Mouse (Mus musculus) embryonic facial prominence, embryonic 14.5 days (tissue): ENCODE measurements at regions not wholly inside any gene's neighbourhood (a gene's known extent, or its start where the extent isn't known, plus 50 kb on each side); places are given as distances from the start of the nearest gene placed in this dataset.
A peak's percentile ranks its signal among the peaks of the same experiment; 100 is the strongest.
"Not testable (repeated sequence)": the region's sequence is repeated elsewhere in the genome, so short reads cannot be mapped to it uniquely, and the experiment has no call there.

Experiments
- ATAC-seq: fragments of 200-750 bp; cut with Nextera tagmentation; 2 replicates; pipeline ENCODE4 v1.8.0; 2017; ENCODE audit warnings: low read depth, moderate number of reproducible peaks, moderate TSS enrichment
- DNase-seq: peaks from one replicate; pipeline ENCODE4 v3.0.0-alpha.2; 2015; ENCODE audit warnings: low spot score
- H3K27ac ChIP-seq: fragments of 300-500 bp; sonication (generic); replicated peaks from 2 replicates; pipeline ENCODE4 v1.5.1; 2014; ENCODE audit warnings: low read depth, mild to moderate bottlenecking, low read length, moderate library complexity
- H3K27me3 ChIP-seq: fragments of 300-500 bp; sonication (generic); replicated peaks from 2 replicates; pipeline ENCODE4 v1.6.1; 2014; ENCODE audit warnings: low read length; ENCODE audit not compliant: control insufficient read depth, insufficient read depth
- H3K36me3 ChIP-seq: fragments of 300-500 bp; sonication (generic); 2 replicates; pipeline ENCODE4 v1.6.1; 2014; ENCODE audit warnings: low read length, mixed read lengths; ENCODE audit not compliant: control insufficient read depth, insufficient read depth
- H3K4me1 ChIP-seq: fragments of 300-500 bp; sonication (generic); 2 replicates; pipeline ENCODE4 v1.6.1; 2014; ENCODE audit warnings: antibody characterized with exemption, low read length; ENCODE audit not compliant: control insufficient read depth, insufficient read depth
- H3K4me2 ChIP-seq: fragments of 300-500 bp; sonication (generic); 2 replicates; pipeline ENCODE4 v1.6.1; 2014; ENCODE audit warnings: low read depth, mild to moderate bottlenecking, low read length, moderate library complexity, mixed read lengths
- H3K4me3 ChIP-seq: fragments of 300-500 bp; sonication (generic); 2 replicates; pipeline ENCODE4 v1.5.1; 2014; ENCODE audit warnings: low read depth, mild to moderate bottlenecking, low read length
- H3K9ac ChIP-seq: fragments of 300-500 bp; sonication (generic); 2 replicates; pipeline ENCODE4 v1.6.1; 2014; ENCODE audit warnings: low read depth, mild to moderate bottlenecking, low read length, moderate library complexity, mixed read lengths
- H3K9me3 ChIP-seq: fragments of 300-500 bp; sonication (generic); 2 replicates; pipeline ENCODE4 v1.6.1; 2016; ENCODE audit warnings: low read length; ENCODE audit not compliant: control insufficient read depth
- WGBS: fragments of 180-500 bp; shearing (Covaris S2); extraction: QIAGEN DNeasy Blood & Tissue Kit; methylation state at CpG from one replicate; pipeline ENCODE4 v1.1.7; 2014; 5-methylcytosine and 5-hydroxymethylcytosine counted together

GRCm38 (mm10) chr12:45162011-45162410 is 87.5 kb upstream of the Stxbp6 start:
- 73% methylated on average over 4 of the region's 4 CpGs for WGBS
- Histone ChIP-seq H3K9ac (no peak overlapping the region), H3K4me2 (no peak overlapping the region), H3K4me1 (no peaks in the 10 kb centered on the region), H3K36me3 (no peaks in the 10 kb centered on the region), H3K27me3 (no peaks in the 10 kb centered on the region), H3K27ac (no peak overlapping the region), H3K4me3 (no peak overlapping the region), H3K9me3 (no peaks in the 10 kb centered on the region)
- no peak for ATAC-seq
- DNase-seq: peak; percentile 35

GRCm38 (mm10) chr12:45161581-45161980 is 87.1 kb upstream of the Stxbp6 start:
- H3K27me3 ChIP-seq, H3K4me3 ChIP-seq, H3K27ac ChIP-seq, DNase-seq, H3K4me2 ChIP-seq, H3K9ac ChIP-seq, H3K4me1 ChIP-seq, H3K9me3 ChIP-seq, ATAC-seq, H3K36me3 ChIP-seq: not testable (repeated sequence)
- WGBS: 89% methylated on average over 5 of the region's 5 CpGs

GRCm38 (mm10) chr12:45158986-45159385 is 84.5 kb upstream of the Stxbp6 start:
- no peaks in the 10 kb centered on the region for H3K9me3 ChIP-seq
- no peak overlapping the region for H3K9ac ChIP-seq
- H3K4me1 ChIP-seq: no peaks in the 10 kb centered on the region
- ATAC-seq: no peak
- DNase-seq: no peak
- no peak overlapping the region for H3K4me2 ChIP-seq
- 79% methylated on average over 3 of the region's 3 CpGs for WGBS
- H3K4me3 ChIP-seq: no peak overlapping the region
- H3K36me3 ChIP-seq: no peaks in the 10 kb centered on the region
- no peak overlapping the region for H3K27ac ChIP-seq
- H3K27me3 ChIP-seq: no peaks in the 10 kb centered on the region

GRCm38 (mm10) chr12:45137438-45138018 is 63.0 kb upstream of the Stxbp6 start:
- Histone ChIP-seq H3K27ac (no peak overlapping the region), H3K36me3 (no peaks in the 10 kb centered on the region), H3K4me1 (no peaks in the 10 kb centered on the region), H3K4me2 (no peak overlapping the region), H3K9ac (no peak overlapping the region), H3K9me3 (no peaks in the 10 kb centered on the region), H3K4me3 (no peak overlapping the region), H3K27me3 (no peaks in the 10 kb centered on the region)
- WGBS: 44% methylated on average over 7 of the region's 7 CpGs
- DNase-seq (peak; percentile 4), ATAC-seq (no peak)

- Histone ChIP-seq H3K4me2 (no peak overlapping the region), H3K36me3 (no peaks in the 10 kb centered on the region), H3K9ac (no peak overlapping the region), H3K27ac (no peak overlapping the region), H3K4me3 (no peak overlapping the region), H3K9me3 (no peaks in the 10 kb centered on the region), H3K27me3 (no peaks in the 10 kb centered on the region), H3K4me1 (no peaks in the 10 kb centered on the region)
- 74% methylated on average over 2 of the region's 2 CpGs for WGBS
- ATAC-seq (no peak), DNase-seq (no peak)
These were observed 58.9 kb upstream of the Stxbp6 start for GRCm38 (mm10) chr12:45133415-45133814.

- no peak overlapping the region for H3K9ac ChIP-seq
- no peak for ATAC-seq
- DNase-seq: no peak
- no peak overlapping the region for H3K4me2 ChIP-seq
- H3K27ac ChIP-seq: no peak overlapping the region
- no peaks in the 10 kb centered on the region for H3K4me1 ChIP-seq
- H3K9me3 ChIP-seq: no peaks in the 10 kb centered on the region
- WGBS: 81% methylated on average over 5 of the region's 5 CpGs
- H3K4me3 ChIP-seq: no peak overlapping the region
- no peaks in the 10 kb centered on the region for H3K27me3 ChIP-seq
- no peaks in the 10 kb centered on the region for H3K36me3 ChIP-seq
These were observed 56.6 kb upstream of the Stxbp6 start for GRCm38 (mm10) chr12:45131139-45131538.

GRCm38 (mm10) chr12:45125866-45126265 is 51.4 kb upstream of the Stxbp6 start:
- Histone ChIP-seq H3K4me3 (no peak overlapping the region), H3K4me2 (no peak overlapping the region), H3K36me3 (no peaks in the 10 kb centered on the region), H3K27me3 (no peaks in the 10 kb centered on the region), H3K9ac (no peak overlapping the region), H3K4me1 (no peaks in the 10 kb centered on the region), H3K27ac (no peak overlapping the region), H3K9me3 (no peaks in the 10 kb centered on the region)
- 82% methylated on average over 3 of the region's 3 CpGs for WGBS
- DNase-seq (no peak), ATAC-seq (no peak)
